Mouse (Mus musculus) forebrain, postnatal 0 days (tissue): Measurements from ENCODE around the gene Wdr1. TPM values are rescaled to one million over a fixed set of nuclear protein-coding genes. Genes with fewer than 3 reads are reported as not detected.
"Not testable (repeated sequence)": the region's sequence is repeated elsewhere in the genome, so short reads cannot be mapped to it uniquely, and the experiment has no call there.

ENCODE experiments used
- ATAC-seq: fragments of 200-750 bp; cut with Nextera tagmentation; 2 replicates; pipeline ENCODE4 v1.8.0; 2017; ENCODE audit warnings: mild to moderate bottlenecking, moderate library complexity
- DNase-seq: peaks from one replicate; pipeline ENCODE4 v3.0.0-alpha.2; 2015
- H3K27ac ChIP-seq: fragments of 300-500 bp; sonication (generic); 2 replicates; pipeline ENCODE4 v1.5.1; 2014; ENCODE audit warnings: low read depth, mild to moderate bottlenecking, antibody characterized with exemption, low read length, moderate library complexity, mixed read lengths
- H3K27me3 ChIP-seq: fragments of 300-500 bp; sonication (generic); 2 replicates; pipeline ENCODE4 v1.6.1; 2014; ENCODE audit warnings: mild to moderate bottlenecking, low read length, mixed read lengths; ENCODE audit not compliant: insufficient read depth
- H3K36me3 ChIP-seq: fragments of 300-500 bp; sonication (generic); 2 replicates; pipeline ENCODE4 v1.6.1; 2014; ENCODE audit warnings: mild to moderate bottlenecking, moderate library complexity; ENCODE audit not compliant: insufficient read depth
- H3K4me1 ChIP-seq: fragments of 300-500 bp; sonication (generic); 2 replicates; pipeline ENCODE4 v1.6.1; 2014; ENCODE audit warnings: antibody characterized with exemption; ENCODE audit not compliant: insufficient read depth
- H3K4me2 ChIP-seq: fragments of 300-500 bp; sonication (generic); 2 replicates; pipeline ENCODE4 v1.6.1; 2014; ENCODE audit warnings: low read depth, mild to moderate bottlenecking, moderate library complexity
- H3K4me3 ChIP-seq: fragments of 300-500 bp; sonication (generic); 2 replicates; pipeline ENCODE4 v1.5.1; 2014; ENCODE audit warnings: low read depth, low read length, mixed read lengths
- H3K9ac ChIP-seq: fragments of 300-500 bp; sonication (generic); 2 replicates; pipeline ENCODE4 v1.6.1; 2014; ENCODE audit warnings: mild to moderate bottlenecking
- H3K9me3 ChIP-seq: fragments of 300-500 bp; sonication (generic); 2 replicates; pipeline ENCODE4 v1.6.1; 2016; ENCODE audit warnings: low read length
- CTCF ChIP-seq: sonication (generic); IDR thresholded peaks from 2 replicates; pipeline ENCODE4 v1.5.1; 2016; ENCODE audit warnings: antibody characterized with exemption, control low read depth, low read depth
- WGBS: fragments of 180-500 bp; shearing (Covaris S2); extraction: QIAGEN DNeasy Blood & Tissue Kit; methylation state at CpG from one replicate; pipeline ENCODE4 v1.1.7; 2014; 5-methylcytosine and 5-hydroxymethylcytosine counted together
- polyA plus RNA-seq: library from polyadenylated mRNA; unstranded; fragments of >200 nt; fragmentation: Nextera tagmentation; extraction: Ambion mirVana; gene quantifications from 2 replicates; pipeline ENCODE4 v1.2.1, GENCODE M21; 2015
- total RNA-seq: library from RNA; depleted of rRNA; stranded (reverse); fragments of >200 nt; gene quantifications from 2 replicates; pipeline ENCODE4 v1.2.3, GENCODE M21; 2014; rRNA removed

Wdr1 gene
- total RNA-seq = 230 and 256 TPM in 2 replicates
- polyA plus RNA-seq = 156 and 192 TPM in 2 replicates

DNA sequence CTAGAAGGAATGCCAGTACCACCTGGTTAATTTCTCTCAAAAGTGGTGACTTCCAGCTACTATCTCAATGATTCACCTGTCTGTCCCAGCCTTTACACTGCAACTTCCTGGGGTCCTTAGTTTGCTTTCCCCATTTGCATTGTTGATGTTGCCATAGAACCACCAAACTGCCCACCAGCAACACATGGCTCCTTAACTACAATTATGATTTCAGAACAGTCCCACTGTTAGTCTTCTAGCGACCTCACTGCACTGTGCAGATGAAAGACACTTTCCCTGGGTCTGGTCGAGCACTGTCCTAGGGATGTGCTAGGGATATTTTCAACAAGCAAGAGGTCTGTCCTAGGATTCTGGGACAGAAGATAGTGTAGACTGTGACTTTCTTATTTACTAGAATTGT lies at the start of gene Wdr1:
Gene Wdr1 (minus strand): TSS at position 101 of the 400 bp plus-strand sequence.
- peaks cover 9% of the 10 kb centered on the region for H3K36me3 ChIP-seq
- 84% methylated on average over 2 of the region's 2 CpGs for WGBS
- peak within 1 kb of the TSS; percentile 91 for H3K9ac ChIP-seq
- peak within 1 kb of the TSS; percentile 99 for H3K4me3 ChIP-seq
- no peaks in the 10 kb centered on the region for H3K9me3 ChIP-seq
- peak within 1 kb of the TSS; percentile 94 for H3K4me2 ChIP-seq
- peak within 1 kb of the TSS; percentile 90 for H3K27ac ChIP-seq
- TF ChIP-seq CTCF = no peak
- peaks cover 16% of the 10 kb centered on the region for H3K4me1 ChIP-seq
- H3K27me3 ChIP-seq = no peaks in the 10 kb centered on the region
- DNase-seq (no peak), ATAC-seq (no peak)

DNA sequence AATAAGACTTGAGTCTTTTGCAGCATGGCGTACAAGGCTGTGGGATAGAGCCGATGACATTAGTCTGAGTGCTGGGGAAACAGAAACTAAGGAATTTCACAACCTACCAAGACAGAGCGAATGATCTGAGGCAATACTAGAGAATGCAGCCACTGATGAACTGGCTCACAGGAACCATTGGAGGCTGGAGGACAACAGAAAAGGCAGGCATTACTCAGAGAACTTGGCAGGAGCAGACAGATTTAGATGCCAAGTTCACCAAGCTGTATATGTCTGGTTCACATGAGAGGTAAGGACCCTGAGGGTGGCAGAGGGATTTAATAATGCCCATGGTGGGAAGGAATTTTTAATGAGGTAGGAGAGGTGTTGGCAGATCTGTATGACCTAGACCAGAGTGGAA lies 48.1 kb upstream of the Wdr1 start:
- Histone ChIP-seq H3K27ac (no peak overlapping the region), H3K4me1 (no peaks in the 10 kb centered on the region), H3K4me2 (no peak overlapping the region), H3K9ac (no peak overlapping the region), H3K4me3 (no peak overlapping the region), H3K27me3 (no peaks in the 10 kb centered on the region), H3K36me3 (no peaks in the 10 kb centered on the region), H3K9me3 (no peaks in the 10 kb centered on the region)
- ATAC-seq (no peak), DNase-seq (no peak)
- 52% methylated on average over 3 of the region's 3 CpGs for WGBS
- TF ChIP-seq CTCF = no peak

DNA sequence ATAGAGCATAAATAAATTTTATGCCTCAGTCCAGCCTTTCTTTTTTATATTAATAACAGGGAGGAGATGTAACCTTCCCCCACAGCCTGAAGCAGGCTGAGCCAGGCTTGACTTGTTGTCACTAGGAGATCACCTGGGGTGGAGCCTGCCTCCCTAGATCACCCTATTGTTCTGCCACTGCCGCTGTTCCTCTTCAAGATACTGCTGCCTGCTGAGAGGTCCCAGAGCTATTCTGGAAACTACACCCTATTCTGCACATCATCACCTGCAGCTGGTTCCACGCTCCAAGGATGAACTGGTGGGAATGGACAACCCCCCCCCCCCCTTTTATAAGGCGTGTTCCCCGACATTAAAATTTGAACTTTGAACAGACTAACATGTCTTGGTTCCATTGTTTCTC lies 45.2 kb upstream of the Wdr1 start:
- H3K27ac ChIP-seq, DNase-seq, H3K36me3 ChIP-seq, H3K4me1 ChIP-seq, H3K9ac ChIP-seq, H3K9me3 ChIP-seq, ATAC-seq, H3K27me3 ChIP-seq, H3K4me3 ChIP-seq, H3K4me2 ChIP-seq: not testable (repeated sequence)
- 89% methylated on average over 4 of the region's 4 CpGs for WGBS

DNA sequence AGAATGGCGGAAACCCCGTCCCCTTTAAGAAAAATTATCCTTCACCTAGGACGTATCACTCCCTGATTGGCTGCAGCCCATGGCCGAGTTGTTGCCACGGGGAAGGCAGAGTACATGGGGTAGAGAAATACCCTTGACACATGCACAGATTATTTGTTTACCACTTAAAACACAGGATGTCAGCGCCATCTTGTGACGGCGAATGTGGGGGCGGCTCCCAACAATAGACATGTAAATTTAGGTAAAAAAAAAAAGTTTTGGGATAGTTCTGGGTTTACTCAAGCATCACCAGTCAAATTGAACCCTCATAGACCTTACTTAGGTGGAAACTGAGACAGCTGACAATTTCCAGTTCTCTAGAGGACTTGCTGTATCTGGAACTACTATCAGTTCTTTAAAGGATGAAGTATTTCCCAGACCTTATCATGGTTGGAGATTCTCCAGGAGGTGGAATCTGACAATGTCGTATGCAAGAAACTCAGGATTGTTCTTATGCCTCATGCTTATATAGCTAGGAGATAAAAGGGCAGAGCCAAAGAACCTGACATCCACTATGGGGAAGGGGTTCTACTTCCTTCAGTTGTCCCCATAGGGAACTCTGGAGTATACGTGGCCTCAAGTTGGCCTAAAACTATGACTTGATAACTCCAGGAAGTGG lies 35.8 kb upstream of the Wdr1 start:
- peak overlapping the region; percentile 31; the same call in 1 of the 2 replicates for H3K9ac ChIP-seq
- peak; percentile 55 for ATAC-seq
- H3K27ac ChIP-seq = no peak overlapping the region

DNA sequence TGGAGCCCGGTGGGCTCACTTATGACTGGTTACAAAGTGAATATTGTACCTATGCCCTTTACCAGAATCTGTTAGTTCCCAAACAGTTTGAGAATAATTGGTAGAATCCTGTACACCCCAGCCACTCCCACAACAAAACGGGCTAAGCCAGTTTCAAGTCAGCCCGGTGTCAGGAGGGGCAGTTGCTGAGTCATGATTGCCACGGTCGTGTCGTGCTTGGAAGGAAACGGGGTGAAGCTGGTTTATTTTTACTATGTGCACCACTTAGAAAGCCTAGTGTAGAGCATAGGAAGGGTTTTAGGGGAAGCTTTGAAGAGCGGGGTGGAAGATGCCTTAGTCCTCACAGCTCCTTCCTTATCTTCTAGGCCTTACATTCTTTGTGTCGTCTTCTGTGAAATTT lies 25.9 kb upstream of the Wdr1 start:
- no peak for TF ChIP-seq CTCF
- Histone ChIP-seq H3K27ac (no peak overlapping the region), H3K4me2 (no peak overlapping the region), H3K9me3 (no peaks in the 10 kb centered on the region), H3K36me3 (no peaks in the 10 kb centered on the region), H3K4me3 (no peak overlapping the region), H3K9ac (no peak overlapping the region), H3K27me3 (no peaks in the 10 kb centered on the region), H3K4me1 (no peaks in the 10 kb centered on the region)
- ATAC-seq = no peak
- DNase-seq = no peak
- 74% methylated on average over 9 of the region's 9 CpGs for WGBS

More for the DNA sequence above, 35.8 kb upstream of the Wdr1 start:
- Histone ChIP-seq H3K27me3 (no peaks in the 10 kb centered on the region), H3K4me2 (peak overlapping the region; percentile 41), H3K36me3 (no peaks in the 10 kb centered on the region), H3K9me3 (no peaks in the 10 kb centered on the region), H3K4me1 (no peaks in the 10 kb centered on the region), H3K4me3 (peak overlapping the region; percentile 30)
- peak; percentile 32 for DNase-seq
- peak; percentile 34 for TF ChIP-seq CTCF
- WGBS = 46% methylated on average over 11 of the region's 11 CpGs

DNA sequence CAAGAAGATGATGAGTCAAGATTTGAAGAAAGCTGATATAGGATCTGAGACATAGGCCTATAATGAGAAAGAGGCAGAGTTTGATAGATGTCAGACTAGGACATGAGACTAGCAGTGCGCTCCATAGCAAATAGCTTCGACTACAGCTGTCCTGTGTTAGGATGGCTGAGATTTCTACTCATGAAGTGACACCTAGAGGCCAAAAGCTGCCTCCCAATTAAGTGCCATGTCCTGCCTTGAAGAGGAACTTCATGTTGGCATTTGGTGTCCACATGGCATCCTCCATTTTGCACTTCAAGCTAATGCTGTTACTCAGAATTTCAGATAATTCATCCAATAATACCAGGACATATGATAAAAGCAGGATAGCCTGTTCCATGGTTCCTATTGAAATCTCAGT lies 22.4 kb upstream of the Wdr1 start:
- Histone ChIP-seq H3K9me3 (no peaks in the 10 kb centered on the region), H3K27ac (no peak overlapping the region), H3K4me3 (no peak overlapping the region), H3K27me3 (no peaks in the 10 kb centered on the region), H3K4me2 (no peak overlapping the region), H3K36me3 (no peaks in the 10 kb centered on the region), H3K4me1 (no peaks in the 10 kb centered on the region), H3K9ac (no peak overlapping the region)
- TF ChIP-seq CTCF = 0 out of 2 replicates have a peak, but pooled peaks have one; percentile 7
- DNase-seq (no peak), ATAC-seq (no peak)
- WGBS = 86% methylated on average over 2 of the region's 2 CpGs

DNA sequence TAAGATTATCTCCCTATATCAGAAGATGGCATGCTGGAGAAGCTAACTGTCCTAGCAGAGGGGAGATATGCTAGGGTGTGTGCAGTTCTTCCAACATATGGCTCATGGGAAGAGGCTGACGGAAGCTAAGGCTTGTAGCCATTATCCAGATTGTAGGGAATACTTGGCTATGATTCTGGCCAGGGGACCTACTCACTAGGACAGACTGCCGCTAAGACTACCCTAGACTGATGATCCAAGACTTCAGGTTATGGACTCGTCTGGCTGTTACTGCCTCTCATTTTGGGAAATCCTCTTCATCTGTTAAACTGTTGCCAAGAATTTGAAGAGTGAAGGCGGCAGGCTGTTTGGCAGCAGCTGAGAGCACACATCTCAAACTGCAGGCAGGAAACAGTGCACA lies 20.0 kb upstream of the Wdr1 start:
- H3K4me3 ChIP-seq = no peak overlapping the region

More for the DNA sequence above, 20.0 kb upstream of the Wdr1 start:
- ATAC-seq (peak; percentile 75), DNase-seq (peak; percentile 41)
- WGBS = 65% methylated on average over 4 of the region's 4 CpGs
- no peak overlapping the region for H3K27ac ChIP-seq
- H3K9ac ChIP-seq = no peak overlapping the region
- no peak for TF ChIP-seq CTCF
- H3K27me3 ChIP-seq = no peaks in the 10 kb centered on the region
- H3K9me3 ChIP-seq = no peaks in the 10 kb centered on the region
- no peaks in the 10 kb centered on the region for H3K4me1 ChIP-seq
- H3K4me2 ChIP-seq = no peak overlapping the region
- no peaks in the 10 kb centered on the region for H3K36me3 ChIP-seq
